Mouse (Mus musculus) lung, embryonic 14.5 days (tissue): ENCODE results near the gene Rassf5. TPM values are rescaled to one million over a fixed set of nuclear protein-coding genes. Genes with fewer than 3 reads are reported as not detected.
"Not testable (repeated sequence)": the region's sequence is repeated elsewhere in the genome, so short reads cannot be mapped to it uniquely, and the experiment has no call there.

Experiments used
- ATAC-seq: fragments of 200-750 bp; cut with Nextera tagmentation; 2 replicates; pipeline ENCODE4 v1.8.0; 2017; ENCODE audit warnings: mild to moderate bottlenecking, moderate TSS enrichment, moderate library complexity; ENCODE audit not compliant: insufficient read depth
- DNase-seq: peaks from one replicate; pipeline ENCODE4 v3.0.0-alpha.2; 2015
- H3K27ac ChIP-seq: fragments of 300-500 bp; sonication (generic); 2 replicates; pipeline ENCODE4 v1.5.1; 2014; ENCODE audit warnings: low read depth, mild to moderate bottlenecking, moderate library complexity
- H3K27me3 ChIP-seq: fragments of 300-500 bp; sonication (generic); 2 replicates; pipeline ENCODE4 v1.6.1; 2014; ENCODE audit warnings: low read length, control low read depth; ENCODE audit not compliant: insufficient read depth
- H3K36me3 ChIP-seq: fragments of 300-500 bp; sonication (generic); 2 replicates; pipeline ENCODE4 v1.6.1; 2014; ENCODE audit warnings: control low read depth; ENCODE audit not compliant: insufficient read depth
- H3K4me1 ChIP-seq: fragments of 300-500 bp; sonication (generic); 2 replicates; pipeline ENCODE4 v1.6.1; 2014; ENCODE audit warnings: antibody characterized with exemption, control low read depth; ENCODE audit not compliant: insufficient read depth
- H3K4me2 ChIP-seq: fragments of 300-500 bp; sonication (generic); 2 replicates; pipeline ENCODE4 v1.6.1; 2014; ENCODE audit warnings: mild to moderate bottlenecking
- H3K4me3 ChIP-seq: fragments of 300-500 bp; sonication (generic); 2 replicates; pipeline ENCODE4 v1.5.1; 2014; ENCODE audit warnings: low read depth, low read length
- H3K9ac ChIP-seq: fragments of 300-500 bp; sonication (generic); 2 replicates; pipeline ENCODE4 v1.6.1; 2014
- H3K9me3 ChIP-seq: fragments of 300-500 bp; sonication (generic); 2 replicates; pipeline ENCODE4 v1.6.1; 2016; ENCODE audit warnings: low read depth, low read length, control low read depth
- CTCF ChIP-seq: IDR thresholded peaks from 2 replicates; pipeline ENCODE4 v1.5.1; 2016; ENCODE audit warnings: antibody characterized with exemption, low read depth
- WGBS: fragments of 180-500 bp; shearing (Covaris S2); extraction: QIAGEN DNeasy Blood & Tissue Kit; methylation state at CpG from one replicate; pipeline ENCODE4 v1.1.7; 2014; 5-methylcytosine and 5-hydroxymethylcytosine counted together
- polyA plus RNA-seq: library from polyadenylated mRNA; unstranded; fragments of >200 nt; fragmentation: Nextera tagmentation; extraction: Ambion mirVana; gene quantifications from 2 replicates; pipeline ENCODE4 v1.2.1, GENCODE M21; 2014

Rassf5 gene
- polyA plus RNA-seq, 1 experiment from 2014 or later: 3.1 TPM

DNA sequence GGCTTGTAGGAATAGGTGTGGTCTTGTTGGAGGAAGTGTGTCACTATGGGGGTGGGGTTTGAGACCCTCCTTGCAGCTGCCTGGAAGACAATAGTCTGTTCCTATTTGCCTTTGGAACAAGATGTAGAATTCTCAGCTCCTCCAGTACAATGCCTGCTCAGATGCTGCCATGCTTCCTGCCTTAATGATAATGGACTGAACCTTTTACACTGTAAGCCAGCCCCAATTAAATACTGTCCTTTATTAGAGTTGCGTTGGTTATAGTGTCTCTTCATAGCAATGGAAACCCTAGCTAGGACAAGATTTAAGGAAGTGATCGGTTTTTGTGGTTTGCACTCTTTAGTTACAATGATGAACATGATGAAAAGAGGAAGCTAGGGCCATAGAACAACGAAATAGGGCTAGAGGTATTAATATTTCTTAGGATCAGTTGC lies 98.9 kb downstream of the Rassf5 start:
- no peak for TF ChIP-seq CTCF
- 79% methylated on average over 3 of the region's 3 CpGs for WGBS
- no peak overlapping the region for H3K4me2 ChIP-seq
- DNase-seq (no peak), ATAC-seq (no peak)
- H3K9ac ChIP-seq: no peak overlapping the region
- H3K27ac ChIP-seq: no peak overlapping the region
- H3K27me3 ChIP-seq: no peaks in the 10 kb centered on the region
- no peaks in the 10 kb centered on the region for H3K9me3 ChIP-seq
- H3K4me3 ChIP-seq: no peak overlapping the region
- no peaks in the 10 kb centered on the region for H3K36me3 ChIP-seq
- no peaks in the 10 kb centered on the region for H3K4me1 ChIP-seq

DNA sequence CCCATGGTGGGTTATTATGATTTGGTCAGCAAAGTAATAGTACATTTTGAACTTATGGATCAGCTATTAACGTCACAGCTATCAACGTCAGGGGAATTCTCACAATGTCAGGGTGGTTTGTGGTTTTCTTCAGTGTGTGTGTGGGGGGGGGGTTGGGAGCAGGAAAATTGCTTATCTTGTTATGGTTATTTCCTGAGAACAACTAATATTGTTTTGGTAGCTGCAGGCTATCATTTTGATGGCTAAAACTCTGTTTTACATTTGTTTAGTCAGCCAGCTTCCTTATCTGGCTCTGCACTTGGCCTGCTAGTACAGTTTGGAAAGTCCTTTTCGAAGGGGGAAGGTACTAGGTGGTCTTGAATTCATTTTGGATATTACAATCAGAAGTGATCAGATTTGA lies 99.8 kb downstream of the Rassf5 start:
- not testable (repeated sequence) for H3K27me3 ChIP-seq, ATAC-seq, DNase-seq, H3K36me3 ChIP-seq, H3K4me1 ChIP-seq, H3K9ac ChIP-seq, H3K27ac ChIP-seq, H3K4me2 ChIP-seq, H3K9me3 ChIP-seq, H3K4me3 ChIP-seq
- 72% methylated on average over 3 of the region's 3 CpGs for WGBS

DNA sequence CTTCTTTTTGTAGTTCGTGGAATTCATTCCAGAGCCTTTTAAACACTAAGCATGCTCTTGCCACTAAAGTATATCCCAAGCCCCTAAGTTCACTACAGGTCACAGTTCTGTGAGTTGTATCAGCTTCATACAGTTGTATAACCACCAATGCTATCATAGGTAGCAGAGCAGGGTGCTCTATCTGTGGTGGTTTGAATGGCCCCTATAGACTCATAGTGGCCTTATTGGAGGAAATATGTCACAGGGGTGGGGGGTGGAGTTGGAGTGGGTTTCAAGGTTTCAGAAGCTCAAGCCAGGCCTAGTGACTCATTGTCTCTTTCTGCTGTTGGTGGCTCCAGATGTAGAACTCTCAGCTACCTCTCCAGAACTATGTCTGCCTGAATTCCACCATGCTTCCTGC lies 102.6 kb downstream of the Rassf5 start:
- H3K9ac ChIP-seq: no peak overlapping the region
- no peak for ATAC-seq
- H3K9me3 ChIP-seq: no peaks in the 10 kb centered on the region

DNA sequence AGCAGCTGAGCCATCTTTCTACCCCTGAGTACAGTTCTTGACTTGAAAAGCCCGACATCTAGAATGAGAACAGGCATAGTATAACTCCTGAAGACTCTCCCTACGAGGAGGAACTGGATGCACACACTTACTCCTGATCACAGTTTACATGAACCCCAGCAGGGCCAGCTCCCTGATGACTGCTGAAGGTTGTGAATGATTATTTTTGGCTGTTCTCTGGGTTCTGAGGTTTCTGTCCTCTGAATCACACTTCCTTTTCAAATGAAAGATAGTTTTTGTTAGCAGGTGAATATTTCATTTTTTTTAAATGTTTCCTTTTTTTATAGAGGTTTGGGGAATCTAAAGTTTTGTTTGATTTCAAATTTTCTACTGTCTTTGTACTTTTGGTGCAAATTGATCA lies 103.6 kb downstream of the Rassf5 start:
- ATAC-seq: no peak
- WGBS: 36% methylated on average over 2 of the region's 2 CpGs

More for the DNA sequence above, 102.6 kb downstream of the Rassf5 start:
- no peaks in the 10 kb centered on the region for H3K4me1 ChIP-seq
- no peaks in the 10 kb centered on the region for H3K36me3 ChIP-seq
- H3K4me3 ChIP-seq: no peak overlapping the region
- H3K4me2 ChIP-seq: no peak overlapping the region
- H3K27me3 ChIP-seq: no peaks in the 10 kb centered on the region
- DNase-seq: no peak
- TF ChIP-seq CTCF: no peak
- H3K27ac ChIP-seq: no peak overlapping the region
- WGBS: 83% methylated on average over 1 of the region's 1 CpGs

DNA sequence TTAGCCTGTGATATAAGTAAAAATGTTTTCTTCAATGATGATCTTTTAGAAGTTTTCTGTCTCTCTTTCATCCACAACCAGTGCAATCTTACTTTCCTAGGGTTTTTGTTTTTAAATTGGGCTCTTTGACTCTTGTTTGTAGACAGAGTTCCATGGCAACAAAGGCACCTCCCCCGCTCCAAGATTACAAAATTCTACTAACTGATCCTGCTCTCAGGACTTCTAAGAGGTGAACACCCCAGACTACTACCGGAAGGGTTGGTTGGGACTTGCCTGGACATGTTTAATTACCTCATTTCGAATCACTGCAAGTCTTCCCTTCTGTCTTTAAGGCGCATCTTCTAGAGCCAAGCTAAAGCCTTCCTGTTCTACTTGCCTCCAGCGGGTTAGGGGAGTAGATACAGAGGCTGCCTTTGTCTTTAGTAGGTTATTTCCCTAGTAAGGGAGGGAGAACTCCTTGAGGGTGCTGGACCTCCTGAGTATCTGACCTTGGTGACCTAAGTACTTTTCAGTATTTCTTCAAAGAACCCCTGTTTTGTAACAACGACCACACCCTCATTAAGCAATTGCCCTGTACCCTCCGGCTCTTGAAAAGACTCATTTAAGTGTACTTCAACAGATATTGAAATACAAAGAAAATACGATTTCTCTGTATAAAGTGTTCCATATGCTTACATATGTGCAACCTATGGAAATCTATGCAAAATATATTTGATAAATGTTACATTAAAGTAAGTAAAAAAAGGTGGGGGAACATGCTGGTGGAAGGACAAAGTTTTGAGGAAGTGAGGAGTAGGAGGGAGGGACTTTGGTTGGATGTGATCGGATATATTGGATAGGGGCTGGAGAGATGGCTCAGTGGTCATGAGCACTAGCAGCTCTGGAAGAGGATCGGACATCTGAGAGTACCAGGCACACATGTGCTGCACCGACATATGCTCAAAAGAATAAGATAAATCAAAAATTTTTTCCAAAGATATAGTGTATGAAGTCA lies 105.7 kb downstream of the Rassf5 start:
- Histone ChIP-seq H3K36me3 (no peaks in the 10 kb centered on the region), H3K27me3 (0 out of 2 replicates have a peak, but pooled peaks cover 5% of the 10 kb centered on the region), H3K27ac (no peak overlapping the region), H3K4me3 (peak overlapping the region; percentile 79), H3K4me2 (peak overlapping the region; percentile 95), H3K9ac (peak overlapping the region; percentile 68), H3K9me3 (no peaks in the 10 kb centered on the region), H3K4me1 (no peaks in the 10 kb centered on the region; the same call in 1 of the 2 replicates)
- DNase-seq (no peak), ATAC-seq (no peak)
- TF ChIP-seq CTCF: no peak
- WGBS: 65% methylated on average over 11 of the region's 11 CpGs

More for the DNA sequence above, 103.6 kb downstream of the Rassf5 start:
- no peaks in the 10 kb centered on the region for H3K36me3 ChIP-seq
- H3K4me1 ChIP-seq: no peaks in the 10 kb centered on the region
- no peak overlapping the region for H3K4me2 ChIP-seq
- no peak overlapping the region for H3K27ac ChIP-seq
- H3K9me3 ChIP-seq: no peaks in the 10 kb centered on the region
- no peak overlapping the region for H3K4me3 ChIP-seq
- no peak for TF ChIP-seq CTCF
- H3K27me3 ChIP-seq: 0 out of 2 replicates have a peak, but pooled peaks cover 5% of the 10 kb centered on the region
- DNase-seq: no peak
- H3K9ac ChIP-seq: no peak overlapping the region

DNA sequence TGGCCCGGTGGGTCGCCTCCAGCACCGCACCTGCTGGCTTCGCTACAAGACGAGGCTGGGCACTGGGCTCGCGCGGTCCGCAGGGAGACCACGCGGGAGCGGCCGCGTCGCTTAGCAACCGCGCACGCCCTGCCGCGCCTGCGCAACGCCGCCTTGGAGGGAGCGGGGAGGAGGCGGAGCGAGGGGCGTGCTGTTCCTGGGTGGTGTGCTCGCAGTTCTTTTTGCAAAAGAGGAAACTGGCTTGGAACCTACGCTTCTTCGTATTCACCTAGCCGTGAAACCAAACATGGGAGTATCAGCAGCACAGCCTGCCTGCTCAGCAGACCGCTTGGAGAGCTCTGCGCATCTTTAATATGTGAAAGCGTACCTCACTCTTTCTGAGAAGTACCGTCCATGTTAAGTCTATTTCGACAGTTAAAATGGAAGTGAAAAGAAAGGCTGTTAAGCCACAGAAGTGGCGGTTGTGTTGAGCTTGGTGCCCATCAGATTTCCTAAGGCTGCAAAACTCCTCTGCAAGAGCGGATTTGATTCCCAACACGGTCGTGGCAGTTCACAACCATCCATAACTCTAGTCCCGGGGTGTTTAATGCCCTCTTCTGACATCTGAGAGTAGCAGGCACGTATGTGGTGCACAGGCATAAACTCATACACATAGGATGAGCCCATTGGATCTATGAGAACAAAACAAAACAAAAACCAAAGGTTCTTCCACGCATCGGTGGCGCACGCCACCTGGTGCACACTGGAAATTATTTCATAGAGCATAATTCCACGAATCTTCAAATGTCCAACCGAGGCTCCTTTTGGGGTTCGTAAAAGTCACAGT lies 106.7 kb downstream of the Rassf5 start, which contains the start of gene Dyrk3:
Gene Dyrk3, minus strand, starts transcription at position 150 of the 826 bp plus-strand sequence.
- peak within 1 kb of the TSS; percentile 91 for H3K27ac ChIP-seq
- no peaks in the 10 kb centered on the region; the same call in 1 of the 2 replicates for H3K4me1 ChIP-seq
- peak within 1 kb of the TSS; percentile 95 for H3K4me2 ChIP-seq
- DNase-seq (peak; percentile 97), ATAC-seq (peak; percentile 99)
- TF ChIP-seq CTCF: peak; percentile 58
- H3K27me3 ChIP-seq: 0 out of 2 replicates have a peak, but pooled peaks cover 5% of the 10 kb centered on the region
- H3K4me3 ChIP-seq: peak within 1 kb of the TSS; percentile 79
- peak within 1 kb of the TSS; percentile 68 for H3K9ac ChIP-seq
- H3K36me3 ChIP-seq: no peaks in the 10 kb centered on the region
- H3K9me3 ChIP-seq: no peaks in the 10 kb centered on the region
- 2% methylated on average over 49 of the region's 49 CpGs for WGBS
